Mouse (Mus musculus) lung, postnatal 0 days (tissue): ENCODE measurements around the gene Inpp5b.

Experiments
- CTCF ChIP-seq: IDR thresholded peaks from 2 replicates; pipeline ENCODE4 v1.5.1; 2016; ENCODE audit warnings: antibody characterized with exemption, mild to moderate bottlenecking
- EP300 ChIP-seq: IDR thresholded peaks from 2 replicates; pipeline ENCODE4 v1.6.1; 2016; ENCODE audit warnings: antibody characterized with exemption, mild to moderate bottlenecking, control low read depth

DNA sequence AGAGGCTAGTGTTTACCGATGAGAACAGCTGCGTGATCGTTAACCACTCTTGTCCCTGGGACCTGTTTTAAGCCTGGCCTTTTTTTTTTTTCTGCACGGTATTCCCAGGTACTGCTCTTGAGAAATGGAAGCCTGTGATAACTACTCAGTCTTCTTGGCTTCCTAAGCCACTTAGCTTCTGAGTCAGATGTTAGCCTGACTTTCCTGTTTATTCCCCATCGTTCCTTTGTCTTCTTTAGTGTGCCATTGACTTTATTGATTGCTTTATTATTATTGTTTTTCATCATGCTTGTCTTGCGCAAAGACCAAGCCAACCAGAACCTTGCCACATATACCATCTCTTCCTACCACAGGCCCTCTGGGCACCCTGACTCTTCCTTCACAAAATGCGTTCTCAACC lies 68.4 kb downstream of the Inpp5b start:
- TF ChIP-seq CTCF (no peak), EP300 (no peak)
